Mouse (Mus musculus) C2C12 (cell line): Measurements from ENCODE around the gene Slco4a1. TPM values are rescaled to one million over a fixed set of nuclear protein-coding genes. Genes with fewer than 3 reads are reported as not detected.

Experiments used
- H3K27me3 ChIP-seq: one replicate; pipeline ENCODE4 v1.6.1; 2011; ENCODE audit not compliant: control insufficient read depth, insufficient read depth, insufficient read length
- H3K36me3 ChIP-seq: one replicate; pipeline ENCODE4 v1.6.1; 2011; ENCODE audit not compliant: control insufficient read depth, insufficient read depth
- H3K4me3 ChIP-seq: one replicate; pipeline ENCODE4 v1.5.1; 2011; ENCODE audit warnings: mild to moderate bottlenecking, control low read depth; ENCODE audit not compliant: poor library complexity, insufficient read depth, severe bottlenecking
- H3K79me2 ChIP-seq: one replicate; pipeline ENCODE4 v1.6.1; 2011; ENCODE audit not compliant: control insufficient read depth, insufficient read depth
- H3K79me3 ChIP-seq: one replicate; pipeline ENCODE4 v1.6.1; 2011; ENCODE audit warnings: low read depth, control low read depth
- H3ac ChIP-seq: one replicate; pipeline ENCODE3; 2011; ENCODE audit warnings: low read depth; ENCODE audit not compliant: control insufficient read depth, insufficient read length
- CEBPB ChIP-seq: IDR thresholded peaks from one replicate; pipeline ENCODE4 v1.6.1; 2011; ENCODE audit warnings: low read depth, mild to moderate bottlenecking, control low read depth, moderate library complexity
- CTCF ChIP-seq: IDR thresholded peaks from one replicate; pipeline ENCODE4 v1.5.1; 2011; ENCODE audit not compliant: control insufficient read depth, insufficient read depth, insufficient read length
- FOSL1 ChIP-seq: IDR thresholded peaks from one replicate; pipeline ENCODE4 v1.8.0; 2011; ENCODE audit warnings: mild to moderate bottlenecking, low read length; ENCODE audit not compliant: poor library complexity, insufficient read depth, severe bottlenecking
- MAX ChIP-seq: IDR thresholded peaks from one replicate; pipeline ENCODE4 v1.6.1; 2011; ENCODE audit warnings: mild to moderate bottlenecking, control low read depth
- MYOD1 ChIP-seq: IDR thresholded peaks from one replicate; pipeline ENCODE4 v1.6.1; 2011; ENCODE audit warnings: low read depth; ENCODE audit not compliant: control insufficient read depth, insufficient read length
- MYOG ChIP-seq: IDR thresholded peaks from one replicate; pipeline ENCODE4 v1.6.1; 2011; ENCODE audit not compliant: control insufficient read depth, insufficient read length; ENCODE audit errors: extremely low read depth
- USF1 ChIP-seq: IDR thresholded peaks from one replicate; pipeline ENCODE4 v1.6.1; 2011; ENCODE audit warnings: low read depth, mild to moderate bottlenecking, control low read depth, moderate library complexity
- long read RNA-seq, 2 experiments: library from polyadenylated mRNA; unstranded; transcript quantifications; one replicate each; pipeline ENCODE4 v2.0.0; 2019 to 2020
- polyA plus RNA-seq: library from polyadenylated mRNA; unstranded; fragments of >200 nt; fragmentation: generic; extraction: Trizol; gene quantifications from one replicate; pipeline ENCODE4 v1.2.1, GENCODE M21; 2012; ENCODE audit warnings: missing spikeins

Slco4a1 gene
- polyA plus RNA-seq, result 7.4 TPM
- long read RNA-seq, experiment 1, transcript Slco4a1-202 (12 exons, 3,010 nt), result major isoform, 12 of 19 reads
- long read RNA-seq, experiment 1, partial matches to known transcripts, result 7 of 19 reads
- long read RNA-seq, experiment 1, other reads (novel, unspliced or antisense), result 0 of 19 reads
- long read RNA-seq, experiment 2, transcript Slco4a1-202 (12 exons, 3,010 nt), result major isoform, 73 of 115 reads
- long read RNA-seq, experiment 2, partial matches to known transcripts, result 15 of 115 reads
- long read RNA-seq, experiment 2, other reads (novel, unspliced or antisense), result 24 of 115 reads

GRCm38 (mm10) chr2:180455723-180456698 lies at the start of gene Slco4a1:
Gene Slco4a1 (plus strand): TSS chr2:180456245.
- H3ac ChIP-seq, result peak within 1 kb of the TSS; percentile 35
- peak within 1 kb of the TSS; percentile 34 for H3K4me3 ChIP-seq
- TF ChIP-seq USF1 (no peak), MAX (peak; percentile 46)
- H3K79me3 ChIP-seq, result no peaks in the 10 kb centered on the region
- no peaks in the 10 kb centered on the region for H3K36me3 ChIP-seq
- peaks cover 27% of the 10 kb centered on the region for H3K79me2 ChIP-seq
- peaks cover 27% of the 10 kb centered on the region for H3K27me3 ChIP-seq

GRCm38 (mm10) chr2:180408410-180408809 lies 47.6 kb upstream of the Slco4a1 start:
- Histone ChIP-seq H3K27me3 (peaks cover 10% of the 10 kb centered on the region), H3K79me2 (no peaks in the 10 kb centered on the region), H3K36me3 (no peaks in the 10 kb centered on the region), H3K4me3 (no peak overlapping the region), H3K79me3 (no peaks in the 10 kb centered on the region), H3ac (no peak overlapping the region)
- TF ChIP-seq USF1, result no peak

- TF ChIP-seq CEBPB (no peak), MAX (no peak)
- no peaks in the 10 kb centered on the region for H3K36me3 ChIP-seq
These were observed 45.6 kb upstream of the Slco4a1 start for GRCm38 (mm10) chr2:180410432-180410831.

GRCm38 (mm10) chr2:180411013-180411412 lies 45.0 kb upstream of the Slco4a1 start:
- no peak overlapping the region for H3ac ChIP-seq
- TF ChIP-seq CEBPB (no peak), CTCF (no peak), MYOG (no peak), MAX (no peak), USF1 (no peak), FOSL1 (no peak), MYOD1 (no peak)

More at GRCm38 (mm10) chr2:180410432-180410831, 45.6 kb upstream of the Slco4a1 start:
- Histone ChIP-seq H3K27me3 (peaks cover 3% of the 10 kb centered on the region), H3K4me3 (no peak overlapping the region), H3K79me2 (no peaks in the 10 kb centered on the region), H3ac (no peak overlapping the region), H3K79me3 (no peaks in the 10 kb centered on the region)

GRCm38 (mm10) chr2:180415627-180416026 lies 40.4 kb upstream of the Slco4a1 start:
- Histone ChIP-seq H3K36me3 (no peaks in the 10 kb centered on the region), H3K79me2 (no peaks in the 10 kb centered on the region), H3K4me3 (no peak overlapping the region), H3K79me3 (no peaks in the 10 kb centered on the region), H3K27me3 (peaks cover 9% of the 10 kb centered on the region), H3ac (no peak overlapping the region)
- TF ChIP-seq CTCF (no peak), FOSL1 (no peak), MYOD1 (no peak), MYOG (no peak), CEBPB (no peak), MAX (no peak), USF1 (no peak)

More at GRCm38 (mm10) chr2:180411013-180411412, 45.0 kb upstream of the Slco4a1 start:
- no peaks in the 10 kb centered on the region for H3K79me3 ChIP-seq
- H3K4me3 ChIP-seq, result no peak overlapping the region
- no peaks in the 10 kb centered on the region for H3K36me3 ChIP-seq
- H3K79me2 ChIP-seq, result no peaks in the 10 kb centered on the region
- H3K27me3 ChIP-seq, result peaks cover 3% of the 10 kb centered on the region

DNA sequence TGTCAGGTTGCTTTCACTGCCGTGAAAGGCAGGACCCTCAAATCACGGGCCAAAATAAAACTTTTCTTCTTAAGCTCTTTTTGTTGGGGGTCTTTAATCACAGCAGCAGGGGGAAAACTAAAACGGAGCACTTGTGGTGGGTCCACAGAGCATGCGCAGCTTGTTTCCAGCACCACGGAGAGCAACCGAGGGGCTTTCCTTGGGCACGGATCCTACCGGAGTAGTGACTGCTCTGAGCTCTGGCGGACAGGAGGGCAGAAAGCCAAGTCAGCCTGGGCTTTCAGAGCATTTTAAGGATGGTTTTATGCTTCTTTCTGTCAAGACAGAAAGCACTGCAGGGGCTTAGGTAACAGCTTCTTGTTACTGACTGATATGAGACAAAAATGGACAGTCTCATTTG lies 38.3 kb upstream of the Slco4a1 start:
- Histone ChIP-seq H3K27me3 (peaks cover 13% of the 10 kb centered on the region), H3ac (no peak overlapping the region), H3K79me2 (no peaks in the 10 kb centered on the region), H3K4me3 (no peak overlapping the region), H3K36me3 (no peaks in the 10 kb centered on the region), H3K79me3 (no peaks in the 10 kb centered on the region)
- TF ChIP-seq USF1 (no peak), MYOD1 (no peak), MYOG (no peak), MAX (no peak), CEBPB (no peak), CTCF (no peak), FOSL1 (no peak)
